Mouse (Mus musculus): Measurements from ENCODE around the gene Mgat3. TPM values are rescaled to one million over a fixed set of nuclear protein-coding genes. Genes with fewer than 3 reads are reported as not detected.

Gene Mgat3
- total and polyA plus RNA-seq, 3 experiments, result not detected

- peak; percentile 100 for TF ChIP-seq NELFE (IDR thresholded peaks at IDR 0.05; ENCODE audit: low read depth, low read length)
- no peak for TF ChIP-seq UBTF (IDR thresholded peaks at IDR 0.05; ENCODE audit: borderline replicate concordance, insufficient read depth, low read depth, low read length)
- peak; percentile 61 for TF ChIP-seq SIN3A (IDR thresholded peaks at IDR 0.05; ENCODE audit: low read length)
- TF ChIP-seq MAZ (IDR thresholded peaks at IDR 0.05; ENCODE audit: low read depth, low read length), result 0 out of 2 replicates have a peak, but pooled peaks have one; percentile 55
- TF ChIP-seq ETS1 (IDR thresholded peaks at IDR 0.05; ENCODE audit: low read depth, low read length), result peak; percentile 54
- TF ChIP-seq NRF1 (IDR thresholded peaks at IDR 0.05; ENCODE audit: insufficient read depth, low read depth, low read length, poor library complexity, severe bottlenecking), result 0 out of 2 replicates have a peak, but pooled peaks have one; percentile 8
- no peak for TF ChIP-seq CTCF (IDR thresholded peaks at IDR 0.05 in 2 of 3, conservative IDR thresholded peaks at IDR 0.05 in 1 of 3; ENCODE audit: control insufficient read depth in 1 of 3, insufficient read depth in 1 of 3, low read depth in 2 of 3, low read length in 3 of 3, poor library complexity in 1 of 3, severe bottlenecking in 1 of 3)
- peak; percentile 44; the same call in 1 of the 2 replicates for TF ChIP-seq ELF1 (IDR thresholded peaks at IDR 0.05; ENCODE audit: low read depth, low read length)
- TF ChIP-seq TAL1 (IDR thresholded peaks at IDR 0.05; ENCODE audit: low read length), result no peak
- TF ChIP-seq GABPA (IDR thresholded peaks at IDR 0.05; ENCODE audit: low read depth, low read length), result no peak
- TF ChIP-seq CHD2 (IDR thresholded peaks at IDR 0.05; ENCODE audit: low read length), result peak; percentile 94
- no peak; a peak in 1 of 4 replicates for TF ChIP-seq EP300 (IDR thresholded peaks at IDR 0.05; ENCODE audit: low read depth in 1 of 2, low read length in 2 of 2)
- TF ChIP-seq TCF12 (IDR thresholded peaks at IDR 0.05; ENCODE audit: low read depth, low read length), result peak; percentile 64
- no peak for TF ChIP-seq RAD21 (IDR thresholded peaks at IDR 0.05; ENCODE audit: low read depth, low read length)
Measured at GRCm38 (mm10) chr15:80254847-80255645, 81.5 kb downstream of the Mgat3 start, which contains the start of gene Atf4 (continued).

GRCm38 (mm10) chr15:80255646-80256121 lies 82.2 kb downstream of the Mgat3 start:
- Histone ChIP-seq H3K27me3 (ENCODE audit: control insufficient read depth in 1 of 2, insufficient read depth in 2 of 2, low read length in 2 of 2) (no peaks in the 10 kb centered on the region), H3K4me3 (ENCODE audit: control insufficient read depth in 1 of 2, insufficient read depth in 1 of 2, low read depth in 2 of 2, low read length in 2 of 2) (peak overlapping the region; percentile 73 to 79), H3K27ac (ENCODE audit: control insufficient read depth, low read depth, low read length) (peak overlapping the region; percentile 95), H3K79me2 (ENCODE audit: control insufficient read depth, insufficient read depth, low read length, poor library complexity) (peaks cover 24% of the 10 kb centered on the region), H3K9ac (ENCODE audit: control insufficient read depth, low read depth, low read length, poor library complexity, severe bottlenecking) (peak overlapping the region; percentile 93), H3K4me1 (ENCODE audit: control insufficient read depth in 1 of 2, insufficient read depth in 2 of 2, low read length in 2 of 2) (peaks cover 6 to 19% of the 10 kb centered on the region in 2 experiments), H3K9me3 (replicated peaks; ENCODE audit: insufficient read depth, low read length) (no peaks in the 10 kb centered on the region), H3K36me3 (ENCODE audit: control insufficient read depth in 1 of 2, insufficient read depth in 2 of 2, low read length in 2 of 2) (peaks cover 9 to 20% of the 10 kb centered on the region in 2 experiments; a peak in 3 of 4 replicates)
- peak; percentile 87 for DNase-seq (ENCODE audit: low read depth, low spot score)
- TF ChIP-seq CHD1 (IDR thresholded peaks at IDR 0.05; ENCODE audit: low read depth, low read length), result peak; percentile 84; the same call in 1 of the 2 replicates
- 0 out of 2 replicates have a peak, but pooled peaks have one; percentile 2 for TF ChIP-seq MAZ (IDR thresholded peaks at IDR 0.05; ENCODE audit: low read depth, low read length)
- TF ChIP-seq NRF1 (IDR thresholded peaks at IDR 0.05; ENCODE audit: insufficient read depth, low read depth, low read length, poor library complexity, severe bottlenecking), result no peak
